Mouse (Mus musculus) layer of hippocampus, postnatal 25 days (tissue): ENCODE results near the gene Gm17728. TPM values are rescaled to one million over a fixed set of nuclear protein-coding genes. Genes with fewer than 3 reads are reported as not detected.
"Not testable (repeated sequence)": the region's sequence is repeated elsewhere in the genome, so short reads cannot be mapped to it uniquely, and the experiment has no call there.

Source experiments
- DNase-seq, 2 experiments: peaks; one replicate each; pipeline ENCODE4 v3.0.0; 2022; ENCODE audit warnings: mixed read lengths in 2 of 2, low spot score in 1 of 2; ENCODE audit errors: extremely low spot score in 1 of 2
- total RNA-seq, 2 experiments: library from RNA; stranded (reverse); gene quantifications; 2 replicates each; pipeline ENCODE4 v1.2.3; 2021

Gm17728 gene
- total RNA-seq = not detected

- not testable (repeated sequence) for DNase-seq
These were observed at the start of gene Gm17728 for GRCm38 (mm10) chr17:9421760-9422159. Gm17728 (plus strand) TSS chr17:9422060.

DNA sequence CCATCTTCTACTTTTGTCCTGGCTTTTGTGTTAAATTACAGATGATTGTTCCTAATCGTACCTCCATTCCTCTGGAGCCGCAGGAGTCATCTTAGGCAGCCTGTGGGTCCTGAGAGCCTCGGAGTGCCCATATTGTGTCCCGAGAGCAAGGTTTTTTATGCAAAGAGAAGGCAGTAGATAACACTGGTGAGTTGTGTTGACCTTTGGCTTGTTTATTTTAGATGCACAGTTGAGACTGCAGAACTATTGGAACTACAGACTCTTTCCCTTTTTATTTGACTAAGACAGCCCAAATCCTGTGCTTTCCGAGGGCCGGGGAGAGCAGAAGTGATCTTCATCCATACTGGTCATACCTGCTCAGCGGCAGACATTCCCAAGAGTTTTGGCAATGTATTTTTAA is 24.4 kb upstream of the Gm17728 start:
- DNase-seq = no peak

- DNase-seq = no peak
These were observed 23.3 kb upstream of the Gm17728 start for GRCm38 (mm10) chr17:9398551-9398950.

GRCm38 (mm10) chr17:9403991-9404390 is 17.9 kb upstream of the Gm17728 start:
- DNase-seq = no peak

- DNase-seq = no peak
These were observed 14.2 kb upstream of the Gm17728 start for GRCm38 (mm10) chr17:9407640-9408039.

DNA sequence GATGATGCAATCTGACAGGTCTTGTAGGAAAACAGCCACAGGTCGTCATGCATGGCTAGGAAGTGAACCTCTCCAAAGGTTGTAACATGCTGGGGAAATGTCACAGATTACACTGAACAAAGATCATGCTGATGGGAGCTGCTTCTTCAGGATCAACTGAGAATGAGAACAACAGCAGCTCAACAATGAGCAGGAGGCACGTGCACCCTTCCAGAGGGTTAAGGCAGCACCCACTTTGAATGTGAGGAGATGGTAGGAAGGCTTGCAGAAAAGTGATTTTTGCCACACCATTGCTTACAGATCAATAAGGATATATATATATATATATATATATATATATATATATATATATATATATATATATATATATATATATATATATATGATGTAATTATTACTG is 2.8 kb upstream of the Gm17728 start:
- no peak for DNase-seq

DNA sequence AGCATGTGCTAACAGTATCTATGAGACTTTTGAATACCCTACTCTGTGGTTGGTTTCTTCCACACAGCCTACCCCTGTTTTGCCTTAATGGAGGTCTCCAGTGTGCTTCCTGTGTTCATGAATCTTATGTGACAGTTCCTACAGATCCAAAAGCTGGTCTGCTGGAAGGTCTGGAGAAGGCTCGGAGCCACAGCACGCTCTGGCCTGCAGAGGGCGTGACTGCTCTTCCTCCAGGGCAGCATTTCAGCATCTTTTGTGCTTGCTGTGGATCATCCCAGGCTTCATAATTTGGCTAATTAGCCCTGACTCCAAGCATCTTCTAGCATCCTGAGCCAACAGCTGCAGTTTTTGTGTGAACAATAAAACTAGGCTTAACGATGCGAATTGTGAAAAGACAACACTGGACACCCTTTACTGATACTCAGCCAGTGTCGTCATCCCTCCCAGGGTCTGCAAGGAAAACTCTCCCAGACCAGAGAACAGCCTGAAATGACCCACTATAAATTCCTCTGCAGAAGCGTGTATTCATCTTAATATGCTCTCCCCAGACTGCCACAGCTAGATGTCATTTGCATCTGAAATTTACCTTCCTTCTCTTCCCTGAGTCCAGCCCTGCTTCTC is 6.6 kb downstream of the Gm17728 start:
- peak; percentile 31 to 48 for DNase-seq

DNA sequence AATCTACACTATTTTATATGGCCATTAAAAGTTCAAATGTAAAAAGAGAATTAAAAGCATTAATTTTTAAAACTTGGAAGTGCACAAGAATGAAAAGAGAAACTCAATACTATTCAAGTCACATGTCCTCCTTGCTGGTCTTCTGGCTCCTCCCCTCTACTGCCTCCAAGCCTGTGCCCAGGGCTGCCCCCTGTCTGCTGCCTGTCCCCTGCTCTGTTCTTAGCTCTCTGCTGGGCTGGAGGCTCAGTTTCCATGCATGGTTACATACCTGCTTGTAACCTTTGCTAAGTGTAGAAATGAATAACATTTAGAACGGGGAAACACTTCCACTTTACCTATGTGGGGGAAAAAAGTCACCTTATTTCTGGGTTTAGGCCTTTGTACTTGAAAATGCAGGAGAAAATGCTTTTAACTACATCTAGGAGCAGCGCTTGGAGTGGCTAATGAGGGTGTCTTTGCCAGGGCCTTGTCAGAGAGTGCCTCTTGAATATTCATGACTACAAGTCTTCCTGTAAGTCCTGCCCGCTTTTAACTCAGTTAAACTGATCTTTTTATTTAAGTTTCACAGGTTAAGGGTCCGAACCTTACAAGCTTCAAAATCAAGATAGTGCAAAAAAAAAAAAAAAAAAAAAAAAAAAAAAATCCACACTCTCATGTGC is 18.3 kb downstream of the Gm17728 start:
- DNase-seq = no peak

GRCm38 (mm10) chr17:9456406-9456805 is 34.5 kb downstream of the Gm17728 start:
- DNase-seq = no peak

DNA sequence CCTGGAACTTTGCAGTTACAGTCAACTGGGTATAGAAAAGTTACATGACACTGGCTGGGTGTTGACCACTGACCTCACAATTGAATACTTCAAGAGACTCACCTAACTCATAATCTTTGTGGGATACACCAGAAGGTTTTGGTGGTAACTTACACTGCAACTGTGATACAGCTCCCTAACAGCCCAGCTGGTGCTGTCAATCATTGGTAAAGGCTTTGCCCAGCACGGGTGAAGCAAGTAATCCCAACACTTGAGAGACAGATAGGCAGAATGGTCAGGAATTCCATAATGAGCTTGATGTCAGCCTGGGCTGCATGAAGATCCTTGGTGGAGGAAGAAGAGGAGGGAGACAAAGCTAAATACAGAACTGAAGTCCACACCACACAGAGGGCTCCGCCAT is 39.0 kb downstream of the Gm17728 start:
- no peak for DNase-seq

Other genes starting within 250 kb of the Gm17728 start
- not detected for gene Pabpc6, start 247.7 kb downstream of the Gm17728 start, total RNA-seq